Mouse (Mus musculus) testis, adult 2 months (tissue): ENCODE data around the gene BC048403.

Source experiments
- CTCF ChIP-seq: fragments of 200-500 bp; IDR thresholded peaks from 2 replicates; pipeline ENCODE4 v1.5.1; 2012; ENCODE audit warnings: low read depth, mild to moderate bottlenecking, inconsistent platforms, low read length, moderate library complexity; ENCODE audit not compliant: control insufficient read depth, insufficient read depth, insufficient replicate concordance
- POLR2A ChIP-seq: fragments of 200-500 bp; IDR thresholded peaks from 2 replicates; pipeline ENCODE4 v1.6.1; 2012; ENCODE audit warnings: low read depth, mild to moderate bottlenecking, inconsistent platforms, low read length, moderate library complexity; ENCODE audit not compliant: control insufficient read depth

GRCm38 (mm10) chr10:121716862-121717261, 22.9 kb upstream of the BC048403 start:
- TF ChIP-seq CTCF: no peak
- no peak for TF ChIP-seq POLR2A
